Mouse (Mus musculus): ENCODE measurements around the gene Ankrd39.

Gene Ankrd39

GRCm38 (mm10) chr1:36529274-36529673 is 18.0 kb downstream of the Ankrd39 start:
- no peak for DNase-seq (ENCODE audit: low spot score)

- DNase-seq (ENCODE audit: low spot score): no peak
Observed at GRCm38 (mm10) chr1:36528351-36528750, 18.9 kb downstream of the Ankrd39 start.

GRCm38 (mm10) chr1:36526903-36527302 is 20.3 kb downstream of the Ankrd39 start:
- DNase-seq (ENCODE audit: low spot score): no peak

- DNase-seq (ENCODE audit: low spot score): no peak
Observed at GRCm38 (mm10) chr1:36525774-36526173, 21.5 kb downstream of the Ankrd39 start.

- DNase-seq (ENCODE audit: low spot score): no peak
Observed at GRCm38 (mm10) chr1:36524058-36524457, 23.2 kb downstream of the Ankrd39 start.

- DNase-seq (ENCODE audit: low spot score): no peak
Observed at GRCm38 (mm10) chr1:36523332-36524013, 23.8 kb downstream of the Ankrd39 start.

- DNase-seq (ENCODE audit: low spot score): no peak
Observed at GRCm38 (mm10) chr1:36522210-36522609, 25.0 kb downstream of the Ankrd39 start.

GRCm38 (mm10) chr1:36519626-36520025 is 27.6 kb downstream of the Ankrd39 start:
- DNase-seq (ENCODE audit: low spot score): no peak

- no peak for DNase-seq (ENCODE audit: low spot score)
Observed at GRCm38 (mm10) chr1:36518259-36518658, 29.0 kb downstream of the Ankrd39 start.

GRCm38 (mm10) chr1:36513718-36514117 is 33.5 kb downstream of the Ankrd39 start:
- DNase-seq (ENCODE audit: low spot score): no peak

- no peak for DNase-seq (ENCODE audit: low spot score)
Observed at GRCm38 (mm10) chr1:36513310-36513709, 33.9 kb downstream of the Ankrd39 start.

GRCm38 (mm10) chr1:36512966-36513280 is 34.3 kb downstream of the Ankrd39 start:
- no peak for DNase-seq (ENCODE audit: low spot score)

GRCm38 (mm10) chr1:36512089-36512965 is 34.9 kb downstream of the Ankrd39 start:
- DNase-seq (ENCODE audit: low spot score): no peak

- DNase-seq (ENCODE audit: low spot score): peak; percentile 96
Observed at GRCm38 (mm10) chr1:36511289-36512021, 35.8 kb downstream of the Ankrd39 start, which contains the start of gene Cnnm3. Gene Cnnm3 (plus strand): TSS chr1:36511867.

- DNase-seq (ENCODE audit: low spot score): no peak
Observed at GRCm38 (mm10) chr1:36508238-36508637, 39.0 kb downstream of the Ankrd39 start.

- DNase-seq (ENCODE audit: low spot score): peak; percentile 40
Observed at GRCm38 (mm10) chr1:36501261-36501660, 46.0 kb downstream of the Ankrd39 start.

GRCm38 (mm10) chr1:36497312-36497711 is 49.9 kb downstream of the Ankrd39 start:
- DNase-seq (ENCODE audit: low spot score): no peak

- no peak for DNase-seq (ENCODE audit: low spot score)
Observed at GRCm38 (mm10) chr1:36496719-36497118, 50.5 kb downstream of the Ankrd39 start.

GRCm38 (mm10) chr1:36493299-36493698 is 53.9 kb downstream of the Ankrd39 start:
- DNase-seq (ENCODE audit: low spot score): no peak

- DNase-seq (ENCODE audit: low spot score): no peak
Observed at GRCm38 (mm10) chr1:36492416-36493139, 54.7 kb downstream of the Ankrd39 start.

- no peak for DNase-seq (ENCODE audit: low spot score)
Observed at GRCm38 (mm10) chr1:36489661-36490060, 57.6 kb downstream of the Ankrd39 start.
